Mouse (Mus musculus) embryonic fibroblast, embryonic 13.5 days (primary cell): ENCODE measurements around the gene Nfib.

Source experiments
- CTCF ChIP-seq: IDR thresholded peaks from 2 replicates; pipeline ENCODE4 v1.5.1; 2011; ENCODE audit warnings: mild to moderate bottlenecking, control low read depth, low read length, moderate library complexity, borderline replicate concordance; ENCODE audit not compliant: insufficient read depth
- POLR2A ChIP-seq: IDR thresholded peaks from 2 replicates; pipeline ENCODE4 v1.6.1; 2011; ENCODE audit warnings: low read depth, mild to moderate bottlenecking, control low read depth, low read length, moderate library complexity

DNA sequence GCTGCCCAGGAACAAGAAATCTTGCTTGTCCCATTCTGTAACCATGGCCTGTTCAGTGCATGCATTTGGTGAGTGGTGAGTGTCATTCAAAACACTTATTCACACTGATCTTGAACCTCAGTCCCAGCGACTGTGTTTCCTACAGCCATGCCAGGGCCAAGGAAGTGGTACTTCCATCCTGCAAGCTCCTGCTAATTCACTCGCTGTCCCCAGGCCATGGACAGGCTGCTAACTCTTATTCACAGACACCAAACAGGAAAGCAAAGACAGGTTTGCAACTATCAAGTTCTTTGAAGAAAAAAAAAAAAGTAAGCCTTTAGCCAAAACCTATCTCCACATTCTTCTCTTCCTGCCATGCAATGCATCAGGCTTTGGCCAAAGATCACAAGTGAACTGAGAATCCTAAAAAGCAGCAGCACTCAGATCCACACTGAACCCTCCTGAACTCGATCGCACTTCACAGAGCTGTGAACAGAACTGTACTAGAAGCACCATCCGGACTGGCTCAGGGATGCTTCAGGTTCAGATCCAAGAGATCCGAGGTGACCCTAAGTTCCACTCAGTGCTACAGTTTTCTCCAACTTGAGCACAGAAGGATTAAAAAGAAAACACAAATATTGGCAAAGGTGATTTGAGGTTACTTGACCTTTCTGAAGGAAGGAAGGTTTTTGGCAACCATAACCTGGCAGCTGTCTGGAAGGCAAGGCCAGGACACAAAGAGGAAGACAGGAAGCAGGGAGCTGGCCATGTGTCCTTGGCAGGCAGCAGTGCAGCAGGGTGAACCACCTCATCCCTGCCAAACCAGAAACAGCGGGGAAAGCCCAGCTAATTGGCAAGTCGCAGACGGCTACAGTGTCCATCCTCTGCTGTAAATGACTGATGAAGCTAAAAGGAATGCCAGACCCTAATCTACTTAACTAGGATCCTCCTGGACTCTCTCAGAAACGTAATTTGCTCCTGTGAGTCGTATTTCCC lies 305.9 kb downstream of the Nfib start:
- TF ChIP-seq POLR2A (no peak), CTCF (no peak)
